Mouse (Mus musculus) ovary, adult 18-20 months (tissue): ENCODE data around the gene Tanc2.

ENCODE experiments used
- DNase-seq: peaks from one replicate; pipeline ENCODE4 v3.0.0; 2022; ENCODE audit warnings: low spot score, mixed read lengths

The Tanc2 gene

GRCm38 (mm10) chr11:105648026-105648425 lies 58.2 kb downstream of the Tanc2 start:
- DNase-seq = no peak

- no peak for DNase-seq
Measured at GRCm38 (mm10) chr11:105654616-105655015, 64.8 kb downstream of the Tanc2 start.

- DNase-seq = no peak
Measured at GRCm38 (mm10) chr11:105655335-105655734, 65.5 kb downstream of the Tanc2 start.

GRCm38 (mm10) chr11:105667879-105668278 lies 78.1 kb downstream of the Tanc2 start:
- DNase-seq = no peak

- no peak for DNase-seq
Measured at GRCm38 (mm10) chr11:105678996-105679395, 89.2 kb downstream of the Tanc2 start.

GRCm38 (mm10) chr11:105684747-105685146 lies 95.0 kb downstream of the Tanc2 start:
- no peak for DNase-seq

- no peak for DNase-seq
Measured at GRCm38 (mm10) chr11:105700528-105700927, 110.7 kb downstream of the Tanc2 start.

GRCm38 (mm10) chr11:105719660-105720059 lies 129.9 kb downstream of the Tanc2 start:
- DNase-seq = no peak

- no peak for DNase-seq
Measured at GRCm38 (mm10) chr11:105731541-105731940, 141.8 kb downstream of the Tanc2 start.

- no peak for DNase-seq
Measured at GRCm38 (mm10) chr11:105731989-105732531, 142.3 kb downstream of the Tanc2 start.

- no peak for DNase-seq
Measured at GRCm38 (mm10) chr11:105743171-105743570, 153.4 kb downstream of the Tanc2 start.

- DNase-seq = no peak
Measured at GRCm38 (mm10) chr11:105749297-105750071, 159.7 kb downstream of the Tanc2 start.

GRCm38 (mm10) chr11:105758561-105759203 lies 168.9 kb downstream of the Tanc2 start:
- DNase-seq = no peak

- no peak for DNase-seq
Measured at GRCm38 (mm10) chr11:105759413-105759812, 169.6 kb downstream of the Tanc2 start.

GRCm38 (mm10) chr11:105760346-105760745 lies 170.6 kb downstream of the Tanc2 start:
- DNase-seq = no peak

- DNase-seq = no peak
Measured at GRCm38 (mm10) chr11:105777802-105778201, 188.0 kb downstream of the Tanc2 start.

GRCm38 (mm10) chr11:105792501-105792900 lies 202.7 kb downstream of the Tanc2 start:
- no peak for DNase-seq

GRCm38 (mm10) chr11:105803686-105804085 lies 213.9 kb downstream of the Tanc2 start:
- DNase-seq = peak; percentile 7

- DNase-seq = no peak
Measured at GRCm38 (mm10) chr11:105804776-105805175, 215.0 kb downstream of the Tanc2 start.

GRCm38 (mm10) chr11:105807103-105807502 lies 217.3 kb downstream of the Tanc2 start:
- DNase-seq = no peak

- no peak for DNase-seq
Measured at GRCm38 (mm10) chr11:105823246-105823645, 233.5 kb downstream of the Tanc2 start.

GRCm38 (mm10) chr11:105823759-105824158 lies 234.0 kb downstream of the Tanc2 start:
- no peak for DNase-seq

- no peak for DNase-seq
Measured at GRCm38 (mm10) chr11:105828175-105828574, 238.4 kb downstream of the Tanc2 start.
